Mouse (Mus musculus) gastrocnemius, postnatal 10 days (tissue): ENCODE results near the gene Dll3. TPM values are rescaled to one million over a fixed set of nuclear protein-coding genes. Genes with fewer than 3 reads are reported as not detected.

ENCODE experiments used
- DNase-seq: peaks from one replicate; pipeline ENCODE4 v3.0.0; 2021; ENCODE audit warnings: mixed read lengths
- long read RNA-seq, 2 experiments: library from polyadenylated mRNA; stranded (forward); transcript quantifications; one replicate each; pipeline ENCODE4 v2.0.0; 2021
- total RNA-seq, 2 experiments: library from RNA; stranded (reverse); gene quantifications; 2 replicates each; pipeline ENCODE4 v1.2.3; 2021

Dll3 gene
- total RNA-seq = not detected
- long read RNA-seq, experiment 1 = 0 reads
- long read RNA-seq, experiment 2 = 0 reads

DNA sequence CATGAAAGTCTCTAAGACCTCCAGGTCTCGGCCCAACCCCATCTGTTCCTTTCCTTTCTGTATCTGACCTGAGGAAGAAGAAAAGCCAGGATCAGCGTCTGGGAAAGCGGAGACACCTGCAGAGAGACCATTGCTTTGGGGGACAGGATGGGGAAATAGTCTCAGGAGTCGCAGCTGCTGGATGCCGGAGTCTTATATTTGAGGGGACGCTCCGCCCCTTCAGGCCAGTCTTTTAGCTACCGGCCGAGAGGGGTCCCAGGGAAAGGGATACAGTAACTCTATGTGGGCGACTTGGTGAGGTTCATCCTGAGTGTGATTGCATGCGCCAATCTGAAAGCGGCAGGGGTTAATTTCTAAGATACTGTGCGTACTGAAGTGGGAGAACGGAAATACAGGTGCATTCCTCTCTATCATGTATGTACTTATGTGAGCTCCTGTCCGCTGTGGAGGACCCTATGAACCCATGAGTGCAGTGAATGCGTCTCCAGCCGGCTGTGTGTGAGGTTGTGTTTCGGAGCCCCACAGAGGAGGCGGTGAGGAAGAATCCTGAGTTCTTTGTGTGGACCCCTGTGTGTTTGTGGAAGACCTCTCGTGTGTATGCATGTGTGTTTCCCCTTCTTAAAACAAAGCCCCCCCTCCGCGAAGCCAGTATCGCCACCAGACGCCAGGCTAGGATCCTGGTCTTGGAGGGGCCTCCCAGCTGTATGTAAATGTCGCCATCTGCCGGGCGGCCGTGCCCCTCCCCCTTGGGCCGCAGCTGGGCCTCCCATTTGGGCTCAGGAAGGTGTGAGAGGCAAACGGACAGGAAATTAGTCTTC lies at the start of gene Dll3:
Dll3 (minus strand) TSS at position 623 of the 818 bp plus-strand sequence.
- peak; percentile 61 for DNase-seq

DNA sequence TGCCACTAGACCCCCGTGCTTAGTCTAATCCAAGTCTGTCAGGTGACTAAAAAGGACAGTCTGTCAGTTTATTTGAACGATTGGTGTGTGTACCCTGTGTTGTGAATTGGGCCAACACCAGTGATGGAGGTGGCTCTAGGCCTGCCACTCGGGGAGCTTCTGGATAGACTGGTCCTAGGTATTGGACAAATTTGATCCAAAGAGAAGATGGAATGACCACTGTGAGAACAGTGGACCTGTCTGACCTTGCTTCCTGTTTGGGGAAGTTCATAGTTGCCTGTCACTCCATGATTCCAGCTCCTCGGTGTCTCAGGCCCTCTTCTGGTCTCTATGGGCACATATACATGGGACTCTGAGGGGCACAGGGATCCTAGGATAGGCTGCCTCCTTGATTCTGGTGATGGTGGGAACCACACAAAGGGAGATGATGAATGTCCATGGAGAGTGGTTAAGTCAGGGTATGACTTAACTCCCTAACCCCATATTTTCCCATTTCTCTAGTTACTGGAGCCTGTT lies 49.7 kb upstream of the Dll3 start:
- DNase-seq = no peak

DNA sequence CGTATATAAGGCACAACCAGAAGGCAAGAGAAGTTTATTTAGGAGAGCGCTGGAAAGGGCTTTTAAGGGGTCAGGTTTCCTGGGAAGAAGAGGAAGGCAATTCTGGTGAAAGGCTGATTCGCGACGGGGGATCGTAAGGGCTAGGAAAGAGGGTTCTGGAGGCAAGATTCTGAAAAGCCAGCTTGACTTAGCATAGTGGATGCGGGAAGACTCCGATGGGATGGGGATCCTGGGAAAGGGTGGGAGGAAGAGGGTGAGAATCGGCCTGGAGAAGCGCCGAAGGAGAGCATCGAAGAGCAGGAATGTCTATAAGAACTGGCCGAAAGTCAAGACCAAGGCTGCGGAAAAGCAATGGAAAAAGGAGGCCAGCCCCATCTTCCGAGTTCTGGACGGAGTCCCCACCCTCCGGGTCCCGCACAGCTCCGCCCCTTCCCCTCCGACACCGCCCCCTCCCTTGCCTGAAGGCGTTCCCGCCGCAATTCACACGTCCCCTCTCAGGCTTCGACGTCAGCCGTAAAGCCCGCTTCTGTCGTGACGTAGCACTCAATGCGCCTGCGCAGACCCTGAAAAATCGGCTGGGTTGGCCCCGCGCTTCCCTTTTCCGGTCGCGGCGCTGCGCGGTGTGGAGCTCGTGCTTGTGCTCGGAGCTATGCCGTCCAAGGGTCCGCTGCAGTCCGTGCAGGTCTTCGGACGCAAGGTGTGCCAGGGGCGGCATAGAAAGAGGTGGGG lies 48.3 kb upstream of the Dll3 start, which contains the start of gene Rps16:
Rps16 (plus strand) TSS at position 498 of the 729 bp plus-strand sequence.
- peak; percentile 98 for DNase-seq

DNA sequence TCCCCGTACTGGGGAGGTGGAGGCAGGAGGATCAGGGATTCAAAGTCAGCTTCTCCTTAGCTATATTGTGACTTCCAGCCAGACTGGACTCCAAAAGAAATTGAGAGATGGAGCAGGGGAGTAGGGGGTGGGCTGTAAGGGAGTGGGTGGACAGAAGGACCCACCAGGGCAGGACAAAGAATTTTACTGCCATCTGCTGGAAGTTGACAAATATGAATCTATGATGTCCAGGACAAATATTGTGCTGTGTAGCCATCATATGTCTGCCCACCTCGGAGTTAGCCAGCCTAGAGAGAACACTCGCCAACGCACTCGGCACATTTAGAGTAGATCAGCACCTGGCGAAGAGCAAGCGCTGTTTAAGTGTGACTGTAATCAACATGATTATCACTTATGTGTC lies 46.6 kb upstream of the Dll3 start:
- DNase-seq = no peak

DNA sequence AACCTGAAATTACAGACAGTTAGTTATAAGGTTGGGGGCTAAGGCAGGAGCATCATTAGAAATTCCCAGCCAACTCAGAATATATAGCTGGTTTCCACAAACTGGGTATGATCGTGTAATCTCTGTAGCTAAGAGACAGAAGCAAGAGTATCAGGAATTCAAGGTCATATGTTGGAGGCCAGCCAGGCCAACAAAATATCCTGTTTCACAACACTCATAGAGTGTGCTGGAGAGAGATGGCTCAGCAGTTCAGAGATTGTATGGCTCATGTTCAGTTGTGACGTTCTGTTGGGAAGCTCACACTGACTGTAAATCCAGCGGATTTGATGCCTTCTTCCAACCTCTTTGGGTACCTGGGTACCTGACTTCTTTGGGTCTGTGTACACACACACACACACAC lies 45.7 kb upstream of the Dll3 start:
- DNase-seq = no peak

DNA sequence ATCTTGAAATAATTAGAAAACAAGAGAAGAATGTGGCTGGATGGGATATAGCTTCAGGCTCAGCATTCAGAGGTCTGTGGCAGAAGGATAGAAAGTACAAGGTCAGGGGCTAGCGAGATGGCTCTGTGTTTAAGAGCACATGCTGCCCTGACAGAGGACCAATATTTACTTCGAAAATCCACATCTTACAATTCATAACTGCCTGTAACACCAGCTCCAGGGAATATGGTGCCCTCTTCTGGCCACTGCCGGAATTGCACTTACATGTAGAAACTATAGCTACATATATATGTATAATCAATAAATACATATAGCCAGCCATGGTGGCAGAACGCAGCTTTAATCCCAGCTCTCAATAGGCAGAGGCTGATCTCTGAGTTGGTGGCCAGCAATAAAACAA lies 42.6 kb upstream of the Dll3 start:
- DNase-seq = peak; percentile 62

DNA sequence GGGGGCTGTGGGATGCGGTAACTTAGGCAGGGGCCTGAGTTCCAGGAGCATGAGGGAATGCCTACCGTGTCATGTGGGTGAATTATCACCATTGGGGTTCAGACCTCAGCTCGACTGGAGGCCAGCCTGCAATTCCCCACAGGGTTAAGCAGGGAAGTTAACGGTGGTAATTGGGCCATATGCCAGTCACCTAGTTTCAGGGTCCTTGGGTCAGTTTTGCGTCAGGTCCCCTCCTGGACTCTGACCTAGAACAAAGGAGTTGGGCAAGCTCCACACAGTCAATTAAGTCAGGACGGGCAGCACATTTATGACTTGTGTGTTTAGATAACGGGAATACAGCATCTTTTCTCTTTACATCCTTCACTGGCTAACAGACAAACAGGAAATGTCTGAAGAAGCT lies 39.3 kb upstream of the Dll3 start:
- no peak for DNase-seq

DNA sequence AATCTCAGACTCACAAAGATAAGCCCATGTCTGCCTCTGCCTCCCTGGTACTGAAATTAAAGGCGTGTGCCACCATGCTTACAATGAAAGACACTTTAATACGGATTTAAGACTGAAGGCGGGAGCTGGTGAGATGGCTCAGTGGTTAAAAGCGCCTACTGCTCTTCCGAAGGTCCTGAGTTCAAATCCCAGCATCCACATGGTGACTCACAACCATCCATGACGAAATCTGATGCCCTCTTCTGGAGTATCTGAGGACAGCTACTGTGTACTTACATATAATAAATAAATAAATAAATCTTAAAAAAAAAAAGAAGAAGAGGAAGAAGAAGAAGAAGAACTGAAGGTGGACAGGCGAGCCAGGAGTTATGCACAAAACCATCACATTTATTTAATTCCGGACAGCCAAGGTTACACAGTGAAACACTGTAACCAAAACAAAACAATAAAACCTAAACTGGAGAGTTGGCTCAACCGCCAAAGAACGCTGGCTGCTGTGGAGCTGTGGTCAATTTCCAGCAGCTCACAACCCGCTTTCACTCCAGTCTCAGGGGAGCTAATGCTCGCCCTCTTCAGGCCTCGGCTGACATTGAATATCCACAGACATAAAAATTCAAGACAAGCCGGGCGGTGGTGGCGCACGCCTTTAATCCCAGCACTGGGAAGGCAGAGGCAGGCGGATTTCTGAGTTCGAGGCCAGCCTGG lies 37.3 kb upstream of the Dll3 start:
- DNase-seq = peak; percentile 59

DNA sequence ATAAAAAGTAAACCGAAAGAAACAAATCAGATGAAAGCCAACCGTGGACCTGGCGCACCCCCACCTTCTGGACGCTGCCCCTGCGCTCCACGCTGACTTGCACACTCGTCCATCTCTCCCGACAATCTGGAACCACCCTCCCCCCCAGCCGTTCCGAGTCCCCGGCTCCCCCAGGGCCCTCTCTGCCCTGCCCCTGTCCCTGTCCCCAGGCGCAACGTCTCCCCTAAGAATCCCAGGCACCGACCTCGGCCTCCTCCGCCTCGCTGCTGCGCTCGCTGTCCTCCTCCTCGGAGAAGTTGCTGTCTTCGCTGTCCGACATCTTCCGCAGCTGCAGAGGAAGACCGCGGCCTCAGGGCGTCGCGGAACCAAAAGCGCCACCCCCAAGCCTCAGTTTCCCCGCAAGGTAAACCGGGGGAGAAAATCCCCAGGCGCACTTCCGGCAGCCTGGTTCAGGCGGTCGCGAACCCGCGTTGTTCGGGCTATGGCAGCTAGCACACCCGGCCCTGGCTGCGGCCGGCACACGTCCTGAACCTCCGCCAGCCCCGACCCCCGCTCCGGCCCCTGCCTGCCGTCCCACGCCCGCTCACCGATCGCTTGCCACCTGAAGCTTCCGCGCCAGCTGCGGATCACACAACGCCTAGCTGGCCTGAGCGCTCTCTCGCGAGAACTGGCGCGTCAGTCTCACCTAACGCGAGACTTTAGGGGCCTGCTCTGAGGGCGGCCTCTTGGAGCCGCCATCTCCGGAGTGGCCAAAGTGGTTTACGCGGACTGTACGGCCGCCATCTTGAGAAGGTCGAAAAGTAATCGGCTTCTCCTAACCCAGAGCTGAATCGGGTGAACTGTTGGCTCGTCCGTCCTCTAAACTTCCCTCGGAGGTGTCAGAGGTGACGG lies 36.3 kb upstream of the Dll3 start, which contains the start of gene Supt5:
Supt5 (minus strand) TSS at position 639 of the 891 bp plus-strand sequence.
- DNase-seq = peak; percentile 95

DNA sequence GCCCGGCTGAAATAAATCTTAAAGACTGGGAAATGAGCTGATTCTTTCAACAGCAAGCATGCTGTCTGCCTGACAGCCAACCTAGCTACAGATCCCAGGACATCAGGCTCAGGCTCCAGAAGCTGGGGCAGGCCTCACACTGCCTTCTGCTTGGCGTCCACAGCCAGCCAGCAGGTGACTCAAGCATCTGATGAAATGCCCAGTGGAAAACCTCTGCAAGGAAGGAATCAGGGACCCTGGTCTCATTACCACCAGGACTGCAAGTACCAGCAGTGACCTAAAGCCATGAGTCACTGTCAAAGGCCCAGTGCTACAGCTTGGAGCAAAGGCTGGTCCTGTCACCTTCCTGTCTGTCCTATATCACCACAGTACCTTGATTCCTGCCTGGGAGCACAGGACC lies 33.4 kb upstream of the Dll3 start:
- no peak for DNase-seq

DNA sequence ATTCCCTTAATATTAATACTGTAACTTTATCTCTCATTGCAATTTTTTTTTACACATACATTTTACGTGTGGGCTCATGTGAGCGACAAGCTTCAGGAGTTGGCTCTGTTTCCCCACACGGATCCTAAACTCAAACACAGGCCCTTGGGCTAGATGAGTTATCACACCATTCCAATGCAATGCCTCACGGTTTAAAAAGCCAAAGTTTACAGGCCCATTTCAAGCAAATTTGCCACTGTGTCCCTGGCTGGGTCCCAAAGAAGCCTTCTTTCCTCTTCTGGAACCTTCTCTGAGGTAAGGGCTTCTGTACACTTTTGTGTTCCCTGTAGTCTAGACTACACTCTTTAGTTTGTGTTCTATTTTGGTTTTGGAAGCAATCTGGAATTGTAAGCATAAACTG lies 32.5 kb upstream of the Dll3 start:
- no peak for DNase-seq

DNA sequence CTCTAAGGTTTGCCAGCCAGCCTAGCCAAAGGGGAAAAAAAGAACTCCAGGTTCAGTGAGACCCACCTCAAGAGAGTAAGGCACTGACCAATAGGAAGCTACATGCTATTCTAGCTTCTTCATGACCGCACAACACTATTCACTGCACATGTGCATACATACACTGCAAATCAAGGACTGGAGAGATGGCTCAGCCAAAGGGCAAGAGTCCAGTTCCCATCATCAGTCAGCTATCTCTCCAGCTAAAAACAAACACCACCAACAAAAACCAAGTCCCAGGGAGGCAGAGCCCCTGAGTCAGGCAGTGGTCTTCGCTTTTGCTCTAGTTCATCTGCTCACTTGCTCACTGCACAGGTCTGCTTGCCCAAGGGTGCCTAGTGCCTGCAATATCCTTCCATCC lies 26.2 kb upstream of the Dll3 start:
- no peak for DNase-seq

DNA sequence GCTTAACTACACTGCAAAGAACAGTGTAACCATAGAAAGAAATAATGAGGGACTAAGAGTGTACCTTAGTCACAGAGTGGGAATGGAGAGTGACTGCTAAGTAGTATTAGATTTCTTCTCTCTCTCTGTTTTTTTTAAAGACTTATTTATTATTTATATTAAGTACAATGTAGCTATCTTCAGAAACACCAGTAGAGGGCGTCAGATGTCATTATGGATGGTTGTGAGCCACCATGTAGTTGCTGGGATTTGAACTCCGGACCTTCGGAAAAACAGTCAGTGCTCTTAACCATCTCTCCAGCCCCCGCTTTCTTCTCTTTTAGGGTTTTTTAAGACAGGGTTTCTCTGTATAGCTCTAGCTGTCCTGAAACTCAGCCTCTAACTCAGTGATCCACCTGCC lies 24.4 kb upstream of the Dll3 start:
- no peak for DNase-seq

DNA sequence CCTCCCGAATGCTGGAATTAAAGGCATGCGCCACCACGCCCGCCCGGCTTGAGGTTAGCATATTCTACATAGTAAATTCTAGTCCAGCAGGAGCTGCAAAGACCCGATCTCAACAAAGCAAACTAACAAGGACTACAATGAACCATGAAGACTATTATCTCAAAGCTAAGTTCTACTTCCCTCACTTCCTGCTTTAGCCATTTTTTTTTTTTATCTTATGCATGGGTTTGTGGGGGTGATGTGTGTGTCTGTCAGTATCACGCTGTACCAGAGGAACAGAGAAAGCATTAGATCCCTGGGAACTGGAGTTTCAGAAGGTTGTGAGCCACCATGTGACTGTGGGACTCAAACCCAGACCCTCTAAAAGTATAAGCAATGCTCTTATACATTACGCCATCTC lies 23.3 kb upstream of the Dll3 start:
- no peak for DNase-seq

DNA sequence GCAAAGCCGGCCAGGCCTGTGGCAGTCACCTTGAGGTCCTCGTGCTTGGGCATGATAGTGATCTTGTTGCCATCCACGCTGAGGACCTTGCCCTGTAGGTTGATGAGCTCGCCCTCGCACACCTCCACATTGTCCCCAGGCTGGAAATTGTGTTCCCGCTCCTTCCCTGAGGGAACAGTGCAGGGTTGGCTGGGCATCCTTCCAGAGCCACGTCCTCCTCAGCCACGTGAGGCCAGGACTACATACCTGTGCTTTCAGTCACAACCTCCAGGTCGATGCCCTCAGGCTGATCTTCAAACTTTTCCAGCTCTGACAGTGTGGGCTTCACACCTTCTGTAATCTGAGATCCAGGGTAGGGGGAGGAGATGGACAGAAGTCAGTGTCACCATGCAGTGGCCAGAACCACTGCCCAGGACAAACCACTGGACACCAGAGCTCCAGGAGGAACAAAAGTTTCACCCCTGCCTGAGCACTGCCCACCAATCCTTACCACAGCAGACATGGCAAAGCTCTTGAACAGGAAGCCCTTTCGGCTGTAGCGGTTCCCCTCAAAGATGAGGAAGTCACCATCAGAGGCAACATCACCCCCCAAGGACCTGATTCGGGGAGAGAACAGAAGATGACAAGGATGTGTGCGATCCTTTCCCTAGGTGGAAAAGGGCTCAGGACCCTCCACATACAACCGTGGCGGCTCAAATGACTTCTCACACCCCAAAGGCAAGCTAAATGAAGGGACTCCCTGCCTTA lies 20.1 kb upstream of the Dll3 start:
- DNase-seq = no peak

DNA sequence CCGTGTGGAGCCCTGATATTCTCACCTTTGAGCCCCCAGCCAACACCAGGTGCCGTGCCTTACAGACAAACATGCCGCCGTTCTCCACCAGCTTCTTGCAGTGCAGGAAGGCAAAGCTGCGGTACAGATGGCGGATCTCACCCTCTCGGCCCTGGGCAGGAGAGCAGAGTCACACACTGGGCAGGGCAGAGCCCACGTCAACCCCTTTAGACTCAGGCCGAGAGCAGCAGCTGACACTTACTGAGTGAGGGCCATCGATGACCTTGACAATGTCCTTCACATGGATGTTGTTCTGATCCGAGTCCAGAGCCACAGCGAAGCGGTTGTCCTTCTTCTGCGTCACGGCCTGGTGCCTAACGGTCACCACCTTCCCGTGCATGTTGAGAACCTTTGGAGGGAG lies 16.7 kb upstream of the Dll3 start:
- no peak for DNase-seq

DNA sequence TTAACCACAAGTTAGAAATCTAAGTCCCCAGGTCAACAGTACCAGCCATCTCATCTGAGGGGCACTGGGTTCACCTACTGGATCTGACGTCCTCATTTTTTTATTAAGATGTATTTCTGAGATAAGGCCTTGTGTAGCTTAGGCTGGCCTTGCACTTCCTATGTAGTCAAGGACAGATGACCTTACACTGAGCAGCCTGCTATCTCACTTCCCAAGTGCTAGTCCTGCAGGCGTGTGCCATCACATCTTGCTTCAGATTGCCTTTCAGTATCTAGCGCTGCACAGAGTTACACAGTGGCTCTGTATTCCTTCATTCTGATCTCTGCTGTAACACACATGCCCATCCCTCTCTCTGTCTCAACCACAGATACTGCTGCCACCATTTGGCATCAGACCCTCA lies 16.0 kb upstream of the Dll3 start:
- no peak for DNase-seq

DNA sequence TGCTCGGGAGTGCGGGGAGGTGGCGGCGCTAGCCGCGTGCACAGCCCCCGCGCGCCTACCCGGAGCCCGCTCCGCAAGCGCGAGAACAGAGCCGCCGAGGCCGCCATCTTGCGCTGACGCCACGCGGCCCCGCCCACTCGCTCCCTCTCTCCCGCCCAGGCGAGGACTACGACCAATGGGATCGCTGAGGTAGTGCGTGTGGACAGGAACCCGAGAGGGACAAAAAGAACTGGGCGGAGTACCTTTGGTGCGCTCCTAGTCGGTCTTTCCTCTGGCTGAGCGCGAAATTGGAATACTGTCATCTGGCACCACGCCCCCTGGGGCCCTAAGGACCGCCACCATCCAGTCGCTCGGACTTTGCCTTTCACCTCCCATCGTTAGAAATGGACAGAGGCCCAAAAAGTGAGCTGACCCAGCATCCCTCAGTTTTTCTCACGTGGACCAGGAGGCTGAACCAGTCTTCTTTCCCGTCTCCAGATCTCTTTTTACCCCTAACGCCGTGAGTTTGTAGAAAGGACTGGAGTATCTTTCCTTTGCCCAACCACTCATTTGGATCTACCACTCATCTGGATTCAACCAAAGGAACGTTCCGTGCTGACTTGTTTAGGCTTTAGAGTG lies 10.0 kb upstream of the Dll3 start, which contains the start of gene Timm50:
Timm50 (minus strand) TSS at position 147 of the 618 bp plus-strand sequence.
- peak; percentile 97 for DNase-seq

DNA sequence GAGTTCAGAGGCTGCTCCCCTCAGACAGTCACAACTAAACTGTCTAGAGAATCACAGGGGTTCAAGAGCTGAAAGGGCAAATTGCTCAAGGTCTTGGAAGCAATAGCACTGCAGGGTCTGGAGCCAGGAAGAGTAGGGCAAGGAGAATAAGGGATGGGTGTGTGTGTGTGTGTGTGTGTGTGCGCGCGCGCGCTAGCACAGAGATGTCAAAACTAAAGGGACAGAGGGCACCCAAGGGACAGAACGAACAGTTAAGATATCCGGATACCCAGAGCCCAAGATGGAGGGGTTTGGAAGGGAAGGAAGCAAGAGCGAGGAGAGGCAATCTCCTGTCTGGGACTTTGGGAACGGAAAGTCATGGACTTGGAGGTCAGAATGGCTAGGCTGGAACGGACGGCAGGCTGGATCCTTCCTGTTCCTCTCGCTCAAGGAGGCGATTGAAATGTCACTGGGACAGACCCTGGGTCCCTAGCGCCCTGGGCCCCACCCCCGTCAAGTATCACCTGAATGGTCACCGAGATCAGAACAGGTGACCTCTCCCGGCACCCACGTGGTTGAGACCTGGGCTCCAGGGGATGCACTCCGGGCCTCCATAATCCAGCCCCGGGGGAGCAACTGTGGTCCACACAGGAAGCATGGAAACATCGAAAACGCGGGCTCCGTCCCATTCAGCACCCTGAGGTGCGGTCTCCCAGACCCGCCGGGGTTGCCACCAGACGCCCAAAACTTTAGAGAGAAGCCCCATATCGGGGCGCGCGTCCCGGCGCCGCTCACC lies 9.3 kb upstream of the Dll3 start:
- no peak for DNase-seq
